Mouse (Mus musculus): ENCODE data around the gene Pdzd2. TPM values are rescaled to one million over a fixed set of nuclear protein-coding genes. Genes with fewer than 3 reads are reported as not detected.

Pdzd2 gene
- polyA plus RNA-seq, 1 experiment from 2014 or later: 27.0 TPM

- H3K9ac ChIP-seq (ENCODE audit: low read length): no peak overlapping the region
- H3K27me3 ChIP-seq (ENCODE audit: control insufficient read depth, insufficient read depth, low read length): no peaks in the 10 kb centered on the region
- no peak overlapping the region for H3K27ac ChIP-seq (ENCODE audit: low read length)
- WGBS: 67% methylated on average over 4 of the region's 4 CpGs
- no peak overlapping the region for H3K4me2 ChIP-seq (ENCODE audit: low read depth, low read length)
- no peak overlapping the region for H3K4me3 ChIP-seq (replicated peaks; ENCODE audit: low read length)
- no peaks in the 10 kb centered on the region for H3K36me3 ChIP-seq (ENCODE audit: control insufficient read depth, insufficient read depth, low read length)
- no peaks in the 10 kb centered on the region for H3K4me1 ChIP-seq (ENCODE audit: control insufficient read depth, insufficient read depth, low read length)
- no peaks in the 10 kb centered on the region for H3K9me3 ChIP-seq (replicated peaks; ENCODE audit: control insufficient read depth, low read length)
- ATAC-seq (ENCODE audit: insufficient read depth, low FRiP score): no peak
Observed at GRCm38 (mm10) chr15:12500674-12501073, 239.1 kb downstream of the Pdzd2 start.

DNA sequence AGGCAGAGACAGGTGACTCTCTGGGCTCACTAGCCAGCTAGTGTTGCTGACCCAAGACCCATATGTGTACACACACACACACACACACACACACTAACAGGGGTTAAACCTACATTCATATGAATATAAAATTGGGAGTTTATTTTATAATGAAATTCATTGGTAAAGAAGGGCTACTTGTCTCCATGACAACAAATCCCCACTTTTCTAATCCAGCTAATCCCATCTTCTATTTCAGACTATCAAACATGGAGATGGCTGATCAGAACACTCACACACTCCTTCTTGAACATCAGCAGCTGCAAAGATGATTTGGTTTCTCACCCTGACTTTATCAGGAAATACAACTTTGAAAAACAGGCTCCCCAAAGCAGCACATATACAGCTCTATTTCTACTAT, 245.6 kb downstream of the Pdzd2 start:
- Histone ChIP-seq H3K9ac (ENCODE audit: low read length) (no peak overlapping the region), H3K27me3 (ENCODE audit: control insufficient read depth, insufficient read depth, low read length) (no peaks in the 10 kb centered on the region), H3K36me3 (ENCODE audit: control insufficient read depth, insufficient read depth, low read length) (no peaks in the 10 kb centered on the region), H3K4me3 (replicated peaks; ENCODE audit: low read length) (no peak overlapping the region), H3K27ac (ENCODE audit: low read length) (peak overlapping the region; percentile 78), H3K4me2 (ENCODE audit: low read depth, low read length) (no peak overlapping the region), H3K9me3 (replicated peaks; ENCODE audit: control insufficient read depth, low read length) (no peaks in the 10 kb centered on the region), H3K4me1 (ENCODE audit: control insufficient read depth, insufficient read depth, low read length) (peaks cover 25% of the 10 kb centered on the region; the same call in 1 of the 2 replicates)
- no peak for ATAC-seq (ENCODE audit: insufficient read depth, low FRiP score)

- no peak for ATAC-seq (ENCODE audit: insufficient read depth, low FRiP score)
- H3K4me2 ChIP-seq (ENCODE audit: low read depth, low read length): no peak overlapping the region; the same call in 1 of the 2 replicates
Observed at GRCm38 (mm10) chr15:12493258-12493657, 246.5 kb downstream of the Pdzd2 start.

GRCm38 (mm10) chr15:12490969-12491368, 248.8 kb downstream of the Pdzd2 start:
- H3K9me3 ChIP-seq (replicated peaks; ENCODE audit: control insufficient read depth, low read length): no peaks in the 10 kb centered on the region

More at GRCm38 (mm10) chr15:12493258-12493657, 246.5 kb downstream of the Pdzd2 start:
- Histone ChIP-seq H3K4me1 (ENCODE audit: control insufficient read depth, insufficient read depth, low read length) (peaks cover 25% of the 10 kb centered on the region; the same call in 1 of the 2 replicates), H3K9me3 (replicated peaks; ENCODE audit: control insufficient read depth, low read length) (no peaks in the 10 kb centered on the region), H3K27ac (ENCODE audit: low read length) (peak overlapping the region; percentile 78), H3K4me3 (replicated peaks; ENCODE audit: low read length) (no peak overlapping the region; the same call in 1 of the 2 replicates), H3K27me3 (ENCODE audit: control insufficient read depth, insufficient read depth, low read length) (no peaks in the 10 kb centered on the region), H3K36me3 (ENCODE audit: control insufficient read depth, insufficient read depth, low read length) (no peaks in the 10 kb centered on the region), H3K9ac (ENCODE audit: low read length) (0 out of 2 replicates have a peak overlapping the region, but pooled peaks have one; percentile 53)
- WGBS: 48% methylated on average over 7 of the region's 7 CpGs

GRCm38 (mm10) chr15:12490527-12490926, 249.2 kb downstream of the Pdzd2 start:
- Histone ChIP-seq H3K9me3 (replicated peaks; ENCODE audit: control insufficient read depth, low read length) (no peaks in the 10 kb centered on the region), H3K9ac (ENCODE audit: low read length) (no peak overlapping the region), H3K4me3 (replicated peaks; ENCODE audit: low read length) (no peak overlapping the region), H3K36me3 (ENCODE audit: control insufficient read depth, insufficient read depth, low read length) (no peaks in the 10 kb centered on the region), H3K27ac (ENCODE audit: low read length) (peak overlapping the region; percentile 78), H3K27me3 (ENCODE audit: control insufficient read depth, insufficient read depth, low read length) (no peaks in the 10 kb centered on the region), H3K4me2 (ENCODE audit: low read depth, low read length) (no peak overlapping the region), H3K4me1 (ENCODE audit: control insufficient read depth, insufficient read depth, low read length) (peaks cover 25% of the 10 kb centered on the region; the same call in 1 of the 2 replicates)
- ATAC-seq (ENCODE audit: insufficient read depth, low FRiP score): peak; percentile 73; the same call in 1 of the 2 replicates
- WGBS: 31% methylated on average over 7 of the region's 7 CpGs

More at GRCm38 (mm10) chr15:12490969-12491368, 248.8 kb downstream of the Pdzd2 start:
- WGBS: 40% methylated on average over 3 of the region's 3 CpGs
- Histone ChIP-seq H3K9ac (ENCODE audit: low read length) (no peak overlapping the region), H3K4me1 (ENCODE audit: control insufficient read depth, insufficient read depth, low read length) (peaks cover 25% of the 10 kb centered on the region; the same call in 1 of the 2 replicates), H3K4me3 (replicated peaks; ENCODE audit: low read length) (no peak overlapping the region), H3K36me3 (ENCODE audit: control insufficient read depth, insufficient read depth, low read length) (no peaks in the 10 kb centered on the region), H3K4me2 (ENCODE audit: low read depth, low read length) (no peak overlapping the region), H3K27me3 (ENCODE audit: control insufficient read depth, insufficient read depth, low read length) (no peaks in the 10 kb centered on the region), H3K27ac (ENCODE audit: low read length) (peak overlapping the region; percentile 78)
- peak; percentile 66; the same call in 1 of the 2 replicates for ATAC-seq (ENCODE audit: insufficient read depth, low FRiP score)

- no peak overlapping the region for H3K4me2 ChIP-seq (ENCODE audit: low read depth, low read length)
- H3K9me3 ChIP-seq (replicated peaks; ENCODE audit: control insufficient read depth, low read length): no peaks in the 10 kb centered on the region
- ATAC-seq (ENCODE audit: insufficient read depth, low FRiP score): no peak
- H3K4me3 ChIP-seq (replicated peaks; ENCODE audit: low read length): no peak overlapping the region
- H3K4me1 ChIP-seq (ENCODE audit: control insufficient read depth, insufficient read depth, low read length): peaks cover 21% of the 10 kb centered on the region; the same call in 1 of the 2 replicates
- H3K27ac ChIP-seq (ENCODE audit: low read length): no peak overlapping the region
- H3K27me3 ChIP-seq (ENCODE audit: control insufficient read depth, insufficient read depth, low read length): no peaks in the 10 kb centered on the region
- no peak overlapping the region for H3K9ac ChIP-seq (ENCODE audit: low read length)
- no peaks in the 10 kb centered on the region for H3K36me3 ChIP-seq (ENCODE audit: control insufficient read depth, insufficient read depth, low read length)
- WGBS: 87% methylated on average over 2 of the region's 2 CpGs
Observed at GRCm38 (mm10) chr15:12488316-12488715, 251.4 kb downstream of the Pdzd2 start.

GRCm38 (mm10) chr15:12481261-12481660, 258.5 kb downstream of the Pdzd2 start:
- no peak overlapping the region for H3K4me3 ChIP-seq (replicated peaks; ENCODE audit: low read length)
- ATAC-seq (ENCODE audit: insufficient read depth, low FRiP score): no peak
- H3K4me1 ChIP-seq (ENCODE audit: control insufficient read depth, insufficient read depth, low read length): no peaks in the 10 kb centered on the region
- no peaks in the 10 kb centered on the region for H3K27me3 ChIP-seq (ENCODE audit: control insufficient read depth, insufficient read depth, low read length)
- no peak overlapping the region for H3K9ac ChIP-seq (ENCODE audit: low read length)
- H3K9me3 ChIP-seq (replicated peaks; ENCODE audit: control insufficient read depth, low read length): no peaks in the 10 kb centered on the region
- H3K4me2 ChIP-seq (ENCODE audit: low read depth, low read length): no peak overlapping the region
- WGBS: 53% methylated on average over 5 of the region's 5 CpGs
- no peaks in the 10 kb centered on the region for H3K36me3 ChIP-seq (ENCODE audit: control insufficient read depth, insufficient read depth, low read length)
- H3K27ac ChIP-seq (ENCODE audit: low read length): peak overlapping the region; percentile 2; the same call in 1 of the 2 replicates

DNA sequence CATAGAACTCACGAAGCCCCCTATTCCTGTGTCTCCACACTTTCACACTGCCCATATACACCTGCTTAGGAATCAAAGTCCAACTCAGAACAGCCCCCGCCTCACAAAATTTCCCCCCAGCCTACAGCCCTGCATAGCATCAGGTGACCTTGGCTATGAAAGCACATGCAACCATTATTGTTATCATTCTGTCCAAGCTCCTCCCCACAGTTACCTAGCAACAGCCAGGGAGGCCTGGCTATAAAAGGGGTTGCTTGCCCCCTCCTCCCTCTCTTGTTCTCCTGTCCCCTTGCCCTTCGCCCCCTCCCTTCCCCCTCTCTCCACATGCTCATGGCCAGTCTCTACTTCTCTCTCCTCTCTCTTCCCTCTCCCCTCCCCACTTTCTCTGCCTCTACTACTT, 259.4 kb downstream of the Pdzd2 start:
- Histone ChIP-seq H3K4me1 (ENCODE audit: control insufficient read depth, insufficient read depth, low read length) (no peaks in the 10 kb centered on the region), H3K27ac (ENCODE audit: low read length) (no peak overlapping the region), H3K4me3 (replicated peaks; ENCODE audit: low read length) (no peak overlapping the region), H3K9me3 (replicated peaks; ENCODE audit: control insufficient read depth, low read length) (no peaks in the 10 kb centered on the region), H3K27me3 (ENCODE audit: control insufficient read depth, insufficient read depth, low read length) (no peaks in the 10 kb centered on the region), H3K9ac (ENCODE audit: low read length) (no peak overlapping the region), H3K4me2 (ENCODE audit: low read depth, low read length) (no peak overlapping the region), H3K36me3 (ENCODE audit: control insufficient read depth, insufficient read depth, low read length) (no peaks in the 10 kb centered on the region)
- WGBS: 66% methylated on average over 3 of the region's 3 CpGs
- ATAC-seq (ENCODE audit: insufficient read depth, low FRiP score): no peak; the same call in 1 of the 2 replicates

DNA sequence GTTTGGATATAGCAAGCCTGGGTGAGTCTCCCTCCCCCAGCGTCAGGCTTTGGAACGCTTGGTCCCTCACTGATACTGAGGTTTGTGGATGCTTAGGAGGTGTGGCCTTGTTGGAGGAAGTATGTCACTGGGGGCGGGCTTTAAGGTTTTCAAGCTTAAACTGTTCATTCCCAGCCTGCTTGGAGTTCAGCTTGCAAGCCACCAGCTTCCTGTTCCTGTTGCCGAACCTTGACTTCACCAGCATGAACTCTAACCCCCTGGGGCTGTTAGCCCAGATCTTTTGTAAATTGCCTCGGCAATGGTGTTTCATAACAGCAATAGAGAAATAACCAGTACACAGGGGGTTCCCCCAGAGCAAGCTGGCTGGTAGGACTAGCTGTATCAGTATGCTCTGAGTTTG, 260.4 kb downstream of the Pdzd2 start:
- 75% methylated on average over 5 of the region's 5 CpGs for WGBS
- Histone ChIP-seq H3K36me3 (ENCODE audit: control insufficient read depth, insufficient read depth, low read length) (no peaks in the 10 kb centered on the region), H3K4me3 (replicated peaks; ENCODE audit: low read length) (no peak overlapping the region), H3K4me2 (ENCODE audit: low read depth, low read length) (no peak overlapping the region), H3K9me3 (replicated peaks; ENCODE audit: control insufficient read depth, low read length) (no peaks in the 10 kb centered on the region), H3K27ac (ENCODE audit: low read length) (no peak overlapping the region), H3K9ac (ENCODE audit: low read length) (no peak overlapping the region), H3K4me1 (ENCODE audit: control insufficient read depth, insufficient read depth, low read length) (no peaks in the 10 kb centered on the region), H3K27me3 (ENCODE audit: control insufficient read depth, insufficient read depth, low read length) (no peaks in the 10 kb centered on the region)
- ATAC-seq (ENCODE audit: insufficient read depth, low FRiP score): no peak

Measured in stomach, embryonic 16.5 days (tissue).